Mouse (Mus musculus): ENCODE data around the gene Fam196b. TPM values are rescaled to one million over a fixed set of nuclear protein-coding genes. Genes with fewer than 3 reads are reported as not detected.

The Fam196b gene
- 0.24 and 0.37 TPM in 2 replicates for polyA plus RNA-seq (2015; fragmentation: Nextera tagmentation; extraction: Ambion mirVana)

DNA sequence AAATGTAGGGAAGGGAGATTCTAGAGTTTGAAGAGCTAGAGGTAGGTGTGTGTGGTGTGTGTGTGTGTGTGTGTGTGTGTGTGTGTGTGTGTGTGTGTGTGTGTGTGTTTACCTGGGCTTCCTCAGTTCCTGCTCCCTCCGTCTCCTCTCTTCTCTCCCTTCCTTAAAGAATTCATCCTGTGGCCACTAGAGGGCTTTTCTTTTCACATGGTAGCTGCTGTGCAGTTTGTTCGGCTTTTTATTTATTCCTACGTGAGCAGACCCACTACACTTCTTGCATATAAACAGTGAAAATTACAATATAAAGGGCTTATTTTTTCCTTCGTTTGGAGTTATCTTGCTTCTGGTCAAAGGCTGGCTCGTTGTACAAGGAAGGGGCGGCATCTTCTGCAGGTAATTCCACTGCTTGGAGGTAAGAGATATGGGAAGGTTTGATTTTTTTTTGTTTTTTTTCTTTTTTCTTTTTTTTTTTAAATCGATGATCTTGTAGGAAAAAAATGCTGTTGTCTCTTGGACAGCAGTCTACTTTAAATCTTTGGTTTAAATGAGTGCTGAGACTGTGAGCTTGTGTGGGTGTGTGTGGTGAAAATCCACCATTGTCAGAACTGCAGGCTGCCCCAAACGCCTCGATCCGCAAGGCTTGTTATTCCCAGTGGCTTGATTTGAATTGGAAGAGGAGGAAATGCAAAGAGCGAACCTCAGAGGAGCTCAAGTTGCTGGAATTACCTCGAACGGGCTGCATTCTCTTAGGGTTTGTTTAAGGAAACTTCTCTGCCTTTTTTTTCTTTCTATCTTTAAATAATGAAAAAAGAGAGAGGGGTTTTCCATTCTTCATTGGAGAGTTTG is at the start of gene Fam196b:
Gene Fam196b, plus strand, starts transcription at position 289 of the 846 bp plus-strand sequence.
- Histone ChIP-seq H3K9me3 (replicated peaks; ENCODE audit: control insufficient read depth, low read length) (no peaks in the 10 kb centered on the region), H3K27me3 (ENCODE audit: control insufficient read depth, insufficient read depth, low read length) (no peaks in the 10 kb centered on the region), H3K9ac (ENCODE audit: low read length) (no peak within 1 kb of the TSS), H3K4me3 (replicated peaks; ENCODE audit: low read length) (peak within 1 kb of the TSS; percentile 37), H3K4me2 (ENCODE audit: low read depth, low read length) (peak within 1 kb of the TSS; percentile 54), H3K4me1 (ENCODE audit: control insufficient read depth, insufficient read depth, low read length) (no peaks in the 10 kb centered on the region), H3K27ac (ENCODE audit: low read length) (no peak within 1 kb of the TSS), H3K36me3 (ENCODE audit: control insufficient read depth, insufficient read depth, low read length) (no peaks in the 10 kb centered on the region)
- 0 out of 2 replicates have a peak, but pooled peaks have one; percentile 33 for ATAC-seq (ENCODE audit: insufficient read depth, low FRiP score)
- 8% methylated on average over 13 of the region's 13 CpGs for WGBS

DNA sequence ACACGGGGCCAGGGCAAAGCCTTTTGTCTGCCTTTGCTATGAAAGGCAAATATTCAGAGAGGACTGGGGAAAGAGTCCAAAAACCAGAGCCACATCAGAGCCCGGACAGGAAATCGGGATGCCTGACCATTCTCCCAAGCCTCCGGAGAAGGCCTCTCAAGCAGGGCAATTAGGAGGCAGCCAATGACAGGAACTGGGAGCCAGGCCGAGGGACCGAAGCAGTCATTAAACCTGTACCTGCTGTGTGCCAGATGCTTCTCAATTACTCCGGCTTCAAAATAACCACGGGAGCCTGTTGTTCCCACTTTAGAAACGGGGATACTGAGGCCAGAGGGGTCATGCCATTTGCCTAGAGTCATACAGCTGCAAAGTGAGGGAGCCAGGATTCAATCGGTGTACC is 42.6 kb upstream of the Fam196b start:
- no peak for ATAC-seq (ENCODE audit: insufficient read depth, low FRiP score)
- 76% methylated on average over 10 of the region's 10 CpGs for WGBS
- Histone ChIP-seq H3K27me3 (ENCODE audit: control insufficient read depth, insufficient read depth, low read length) (no peaks in the 10 kb centered on the region), H3K27ac (ENCODE audit: low read length) (no peak overlapping the region), H3K36me3 (ENCODE audit: control insufficient read depth, insufficient read depth, low read length) (no peaks in the 10 kb centered on the region), H3K4me1 (ENCODE audit: control insufficient read depth, insufficient read depth, low read length) (no peaks in the 10 kb centered on the region), H3K9me3 (replicated peaks; ENCODE audit: control insufficient read depth, low read length) (no peaks in the 10 kb centered on the region), H3K4me3 (replicated peaks; ENCODE audit: low read length) (no peak overlapping the region), H3K9ac (ENCODE audit: low read length) (no peak overlapping the region), H3K4me2 (ENCODE audit: low read depth, low read length) (no peak overlapping the region)

DNA sequence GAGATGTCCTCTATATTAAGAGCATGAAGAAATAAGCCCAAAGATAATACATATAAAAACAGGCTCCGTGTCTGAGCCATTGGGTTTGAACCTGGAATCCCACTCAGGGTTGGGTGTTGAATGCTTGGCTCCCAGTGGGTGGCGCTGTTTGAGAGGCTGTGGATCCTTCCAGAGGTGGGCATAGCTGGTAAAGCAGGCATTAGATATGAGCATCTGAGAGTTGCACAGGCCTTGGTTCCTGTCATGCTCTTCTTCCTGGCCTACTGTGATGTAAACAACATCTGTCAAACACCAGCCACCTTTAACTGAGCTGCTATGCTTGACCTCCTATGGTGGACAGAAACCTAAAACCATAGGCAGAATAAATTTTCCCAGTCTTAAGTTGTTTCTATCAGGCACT is 38.7 kb upstream of the Fam196b start:
- ATAC-seq (ENCODE audit: insufficient read depth, low FRiP score), result no peak
- Histone ChIP-seq H3K9ac (ENCODE audit: low read length) (no peak overlapping the region), H3K27me3 (ENCODE audit: control insufficient read depth, insufficient read depth, low read length) (no peaks in the 10 kb centered on the region), H3K27ac (ENCODE audit: low read length) (no peak overlapping the region), H3K4me2 (ENCODE audit: low read depth, low read length) (no peak overlapping the region), H3K4me3 (replicated peaks; ENCODE audit: low read length) (no peak overlapping the region), H3K4me1 (ENCODE audit: control insufficient read depth, insufficient read depth, low read length) (no peaks in the 10 kb centered on the region), H3K36me3 (ENCODE audit: control insufficient read depth, insufficient read depth, low read length) (no peaks in the 10 kb centered on the region), H3K9me3 (replicated peaks; ENCODE audit: control insufficient read depth, low read length) (no peaks in the 10 kb centered on the region)
- 37% methylated on average over 2 of the region's 2 CpGs for WGBS

DNA sequence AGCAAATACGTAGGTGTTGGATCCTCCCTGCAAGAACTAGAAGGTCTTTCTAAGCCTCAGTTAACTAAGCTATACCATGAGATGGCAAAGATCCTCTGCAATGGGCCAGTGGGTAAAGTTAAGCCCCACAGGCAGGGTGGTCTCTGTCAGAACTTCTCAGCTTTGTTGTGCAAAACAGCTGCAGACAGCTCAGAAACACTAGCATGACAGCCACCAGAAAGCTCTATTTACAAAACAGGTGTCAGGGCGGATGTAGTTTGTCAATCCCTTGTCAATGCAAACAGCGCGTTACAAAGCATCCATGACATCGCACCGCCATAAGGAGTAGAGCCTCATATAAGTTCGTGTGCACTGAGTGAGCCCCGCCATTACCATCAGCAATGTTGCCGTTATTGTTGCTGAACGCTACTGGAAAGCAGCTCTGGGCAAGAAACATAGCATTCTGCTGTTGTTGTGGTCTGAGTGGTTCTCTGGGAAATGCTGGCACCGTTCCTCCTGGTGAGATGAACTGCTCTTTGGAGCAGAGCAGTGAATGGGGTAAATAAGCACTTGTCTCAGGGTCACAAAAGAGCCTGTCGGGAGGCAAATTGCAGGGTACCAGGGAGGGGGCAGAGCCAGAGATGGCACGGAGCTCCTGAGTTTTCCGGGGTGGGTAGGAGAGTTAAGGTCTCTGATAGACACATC is 38.1 kb upstream of the Fam196b start:
- Histone ChIP-seq H3K9me3 (replicated peaks; ENCODE audit: control insufficient read depth, low read length) (no peaks in the 10 kb centered on the region), H3K4me1 (ENCODE audit: control insufficient read depth, insufficient read depth, low read length) (no peaks in the 10 kb centered on the region), H3K4me2 (ENCODE audit: low read depth, low read length) (no peak overlapping the region), H3K27ac (ENCODE audit: low read length) (no peak overlapping the region), H3K4me3 (replicated peaks; ENCODE audit: low read length) (no peak overlapping the region), H3K27me3 (ENCODE audit: control insufficient read depth, insufficient read depth, low read length) (no peaks in the 10 kb centered on the region), H3K36me3 (ENCODE audit: control insufficient read depth, insufficient read depth, low read length) (no peaks in the 10 kb centered on the region), H3K9ac (ENCODE audit: low read length) (no peak overlapping the region)
- no peak for ATAC-seq (ENCODE audit: insufficient read depth, low FRiP score)
- 68% methylated on average over 14 of the region's 14 CpGs for WGBS

DNA sequence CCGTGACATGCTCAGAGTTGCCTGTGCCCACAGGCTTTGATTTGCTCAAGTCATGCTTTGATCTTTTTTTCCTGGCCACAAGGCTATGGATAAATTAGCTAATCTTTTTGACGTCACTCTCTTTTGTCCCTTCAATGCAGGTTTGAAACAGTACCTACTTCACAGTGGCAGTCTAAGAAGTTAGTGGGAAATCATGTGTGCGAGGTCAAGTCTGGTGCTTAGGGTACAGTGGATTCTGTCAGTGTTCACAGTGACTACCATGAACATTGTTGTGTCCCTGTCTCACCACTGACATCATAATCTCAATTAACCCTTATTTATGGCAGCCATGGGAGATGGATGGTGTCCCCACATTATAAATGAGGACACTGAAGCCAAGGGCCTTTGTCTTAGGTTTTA is 37.6 kb upstream of the Fam196b start:
- H3K27me3 ChIP-seq (ENCODE audit: control insufficient read depth, insufficient read depth, low read length), result no peaks in the 10 kb centered on the region
- H3K4me3 ChIP-seq (replicated peaks; ENCODE audit: low read length), result no peak overlapping the region
- WGBS, result 69% methylated on average over 3 of the region's 3 CpGs
- H3K27ac ChIP-seq (ENCODE audit: low read length), result no peak overlapping the region
- no peaks in the 10 kb centered on the region for H3K36me3 ChIP-seq (ENCODE audit: control insufficient read depth, insufficient read depth, low read length)
- no peak for ATAC-seq (ENCODE audit: insufficient read depth, low FRiP score)
- H3K9ac ChIP-seq (ENCODE audit: low read length), result no peak overlapping the region
- H3K9me3 ChIP-seq (replicated peaks; ENCODE audit: control insufficient read depth, low read length), result no peaks in the 10 kb centered on the region
- no peak overlapping the region for H3K4me2 ChIP-seq (ENCODE audit: low read depth, low read length)
- H3K4me1 ChIP-seq (ENCODE audit: control insufficient read depth, insufficient read depth, low read length), result no peaks in the 10 kb centered on the region

DNA sequence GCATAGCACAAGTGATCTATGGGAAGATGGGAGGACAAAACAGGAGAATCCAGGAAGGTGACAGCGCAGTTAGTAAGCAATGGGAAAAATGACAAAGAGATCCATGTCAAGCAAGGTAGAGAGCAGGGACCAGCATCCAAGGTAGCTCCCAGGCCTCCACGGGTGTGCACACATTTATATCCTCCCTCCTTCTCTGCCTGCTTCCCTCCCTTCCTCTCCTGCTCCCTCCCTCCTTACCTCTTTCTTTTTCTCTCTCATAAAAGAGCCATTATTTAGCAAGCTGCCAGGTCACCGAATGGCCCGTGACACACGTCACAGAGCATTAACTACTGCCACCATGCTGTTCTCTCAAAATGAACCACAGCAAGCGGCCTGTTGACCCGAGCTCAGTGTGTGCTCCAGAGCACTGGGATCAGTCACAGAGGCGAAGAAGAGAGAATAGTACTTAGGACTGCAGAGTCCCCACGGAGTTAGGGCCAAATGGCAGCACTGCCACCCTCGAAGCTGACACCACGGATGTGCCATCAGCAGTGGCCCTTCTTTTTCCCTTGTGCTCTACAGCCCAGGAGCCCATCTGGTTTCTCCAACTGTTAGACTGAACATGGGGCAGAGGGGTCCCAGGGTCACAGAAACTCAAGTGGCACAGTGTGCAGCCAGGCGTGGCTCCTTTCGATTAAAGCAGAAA is 30.4 kb upstream of the Fam196b start:
- Histone ChIP-seq H3K27me3 (ENCODE audit: control insufficient read depth, insufficient read depth, low read length) (no peaks in the 10 kb centered on the region), H3K4me1 (ENCODE audit: control insufficient read depth, insufficient read depth, low read length) (no peaks in the 10 kb centered on the region), H3K4me3 (replicated peaks; ENCODE audit: low read length) (no peak overlapping the region), H3K27ac (ENCODE audit: low read length) (no peak overlapping the region), H3K4me2 (ENCODE audit: low read depth, low read length) (no peak overlapping the region), H3K9me3 (replicated peaks; ENCODE audit: control insufficient read depth, low read length) (no peaks in the 10 kb centered on the region), H3K36me3 (ENCODE audit: control insufficient read depth, insufficient read depth, low read length) (no peaks in the 10 kb centered on the region), H3K9ac (ENCODE audit: low read length) (no peak overlapping the region)
- ATAC-seq (ENCODE audit: insufficient read depth, low FRiP score), result no peak
- WGBS, result 52% methylated on average over 13 of the region's 13 CpGs

DNA sequence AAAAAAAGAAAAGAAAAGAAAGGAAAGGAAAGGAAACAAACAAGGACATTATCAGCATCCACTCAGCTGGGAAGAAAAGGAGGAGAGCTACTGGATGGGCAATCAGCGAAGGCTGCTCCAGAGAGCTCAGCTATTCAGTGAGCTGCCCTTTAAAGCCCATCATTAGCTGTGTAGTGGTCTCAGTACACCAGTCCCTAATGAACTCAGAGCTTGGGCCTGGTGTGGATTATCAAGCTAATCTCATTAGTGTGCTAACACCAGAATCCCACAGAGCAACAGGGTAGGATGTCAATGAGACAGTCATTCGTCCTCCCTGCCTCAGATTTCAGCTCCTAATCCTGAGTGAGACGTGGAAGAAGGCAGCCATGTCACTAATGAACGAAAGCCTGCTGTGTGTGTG is 24.4 kb upstream of the Fam196b start:
- Histone ChIP-seq H3K27me3 (ENCODE audit: control insufficient read depth, insufficient read depth, low read length) (no peaks in the 10 kb centered on the region), H3K9me3 (replicated peaks; ENCODE audit: control insufficient read depth, low read length) (no peaks in the 10 kb centered on the region), H3K9ac (ENCODE audit: low read length) (no peak overlapping the region), H3K4me2 (ENCODE audit: low read depth, low read length) (no peak overlapping the region), H3K36me3 (ENCODE audit: control insufficient read depth, insufficient read depth, low read length) (no peaks in the 10 kb centered on the region), H3K27ac (ENCODE audit: low read length) (no peak overlapping the region), H3K4me1 (ENCODE audit: control insufficient read depth, insufficient read depth, low read length) (no peaks in the 10 kb centered on the region), H3K4me3 (replicated peaks; ENCODE audit: low read length) (no peak overlapping the region)
- WGBS, result 55% methylated on average over 4 of the region's 4 CpGs
- ATAC-seq (ENCODE audit: insufficient read depth, low FRiP score), result no peak

DNA sequence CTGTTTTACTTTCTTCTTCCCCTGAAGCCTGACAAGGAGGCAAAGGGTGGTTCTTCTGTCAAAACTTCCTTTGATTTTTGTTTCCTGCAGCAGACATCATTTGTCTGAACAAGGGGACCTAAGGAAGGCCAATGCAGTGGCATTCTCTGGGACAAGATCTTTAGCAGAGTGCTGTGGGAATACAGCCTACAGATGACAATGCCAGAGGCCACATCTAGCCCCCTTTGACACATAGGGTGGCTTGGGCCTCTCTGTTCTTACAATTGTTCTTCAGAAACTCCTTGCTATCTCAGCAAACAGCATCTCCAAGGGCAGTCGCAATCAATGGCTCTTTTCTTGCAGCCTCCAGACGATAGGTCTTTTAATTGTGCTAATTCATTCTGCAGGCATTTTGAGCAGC is 23.9 kb upstream of the Fam196b start:
- no peaks in the 10 kb centered on the region for H3K4me1 ChIP-seq (ENCODE audit: control insufficient read depth, insufficient read depth, low read length)
- ATAC-seq (ENCODE audit: insufficient read depth, low FRiP score), result no peak
- H3K27ac ChIP-seq (ENCODE audit: low read length), result no peak overlapping the region
- WGBS, result 42% methylated on average over 2 of the region's 2 CpGs
- H3K9me3 ChIP-seq (replicated peaks; ENCODE audit: control insufficient read depth, low read length), result no peaks in the 10 kb centered on the region
- no peak overlapping the region for H3K4me3 ChIP-seq (replicated peaks; ENCODE audit: low read length)
- H3K4me2 ChIP-seq (ENCODE audit: low read depth, low read length), result no peak overlapping the region
- H3K27me3 ChIP-seq (ENCODE audit: control insufficient read depth, insufficient read depth, low read length), result no peaks in the 10 kb centered on the region
- H3K9ac ChIP-seq (ENCODE audit: low read length), result no peak overlapping the region
- no peaks in the 10 kb centered on the region for H3K36me3 ChIP-seq (ENCODE audit: control insufficient read depth, insufficient read depth, low read length)

DNA sequence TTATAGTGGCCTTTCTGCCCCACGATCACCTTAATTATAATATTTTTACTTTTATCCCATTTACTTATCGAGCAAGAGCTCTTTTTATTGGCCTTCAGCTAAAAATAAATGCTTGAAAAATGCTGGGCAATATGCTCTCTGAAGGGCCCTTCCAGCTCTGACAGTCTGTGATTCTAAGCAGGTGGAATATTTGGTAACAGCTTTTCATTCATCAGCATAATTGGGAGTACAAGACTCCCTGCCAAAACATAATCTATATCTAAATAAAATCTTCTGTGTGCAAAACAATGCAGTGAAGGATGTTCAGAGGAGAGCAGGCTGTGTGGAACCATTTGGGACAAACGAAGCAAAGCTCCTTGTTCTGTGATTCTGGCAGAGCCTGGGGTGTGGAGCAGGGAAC is 23.3 kb upstream of the Fam196b start:
- Histone ChIP-seq H3K9ac (ENCODE audit: low read length) (no peak overlapping the region), H3K27me3 (ENCODE audit: control insufficient read depth, insufficient read depth, low read length) (no peaks in the 10 kb centered on the region), H3K9me3 (replicated peaks; ENCODE audit: control insufficient read depth, low read length) (no peaks in the 10 kb centered on the region), H3K4me1 (ENCODE audit: control insufficient read depth, insufficient read depth, low read length) (no peaks in the 10 kb centered on the region), H3K27ac (ENCODE audit: low read length) (no peak overlapping the region), H3K4me2 (ENCODE audit: low read depth, low read length) (no peak overlapping the region), H3K4me3 (replicated peaks; ENCODE audit: low read length) (no peak overlapping the region), H3K36me3 (ENCODE audit: control insufficient read depth, insufficient read depth, low read length) (no peaks in the 10 kb centered on the region)
- no peak for ATAC-seq (ENCODE audit: insufficient read depth, low FRiP score)
- WGBS, result 60% methylated on average over 3 of the region's 3 CpGs
